28 mouse cellular contexts compared by ENCODE assay signal in the genomic region with DNA sequence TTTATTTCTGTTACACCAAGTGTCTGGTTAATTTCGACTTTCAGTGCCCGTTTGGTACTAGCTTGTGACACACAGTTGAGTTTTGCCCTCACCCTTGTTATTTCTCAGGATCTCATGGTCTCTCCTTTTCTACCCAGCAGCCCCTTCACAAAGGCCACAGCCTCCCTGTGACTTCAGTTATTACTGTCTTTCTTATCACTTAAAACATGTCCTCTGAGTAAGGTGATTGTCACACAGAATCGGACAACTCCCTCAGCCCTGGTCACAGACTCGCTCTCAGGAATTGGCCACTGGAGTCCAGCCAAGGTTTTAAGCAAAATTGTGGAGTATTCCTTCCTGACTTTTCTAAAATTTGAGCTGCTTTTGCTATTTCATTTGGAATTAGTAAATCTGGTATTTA.
DNase-seq lines count a peak whose midpoint lies in the region; ATAC-seq and TF ChIP-seq lines count a peak whose summit lies in the region.
"Had no signal": no experiment of that assay in that cellular context is flagged by ENCODE, and none has a peak within 500 bp of the region (broad histone marks: within the 10 kb centered on the region; RNA-seq: fewer than 3 reads in every experiment).

No protein-coding gene starts in this region.

- no peak overlapping the region for H3K9ac ChIP-seq in liver, embryonic 11.5 days (ENCODE audit: low read depth, low read length)
- H3K9ac ChIP-seq in liver, embryonic 12.5 days: no peak overlapping the region
- H3K9ac ChIP-seq in lung, embryonic 14.5 days: no peak overlapping the region
- H3K9ac ChIP-seq: embryonic facial prominence, embryonic 12.5 days; embryonic facial prominence, embryonic 15.5 days; forebrain, embryonic 12.5 days had no signal

- no peaks in the 10 kb centered on the region for H3K9me3 ChIP-seq in liver, embryonic 11.5 days (ENCODE audit: control insufficient read depth, low read length)
- no peaks in the 10 kb centered on the region for H3K9me3 ChIP-seq in liver, embryonic 12.5 days (replicated peaks)
- H3K9me3 ChIP-seq in lung, embryonic 14.5 days (ENCODE audit: low read depth, low read length): no peaks in the 10 kb centered on the region
- H3K9me3 ChIP-seq: embryonic facial prominence, embryonic 12.5 days; embryonic facial prominence, embryonic 15.5 days; forebrain, embryonic 10.5 days; forebrain, embryonic 12.5 days had no signal

- TF ChIP-seq CTCF in lung, embryonic 14.5 days (IDR thresholded peaks at IDR 0.05; ENCODE audit: low read depth): no peak

- peaks cover 3% of the 10 kb centered on the region for H3K36me3 ChIP-seq in liver, embryonic 11.5 days (ENCODE audit: control insufficient read depth, insufficient read depth, low read length)
- peaks cover 8% of the 10 kb centered on the region; the same call in 1 of the 2 replicates for H3K36me3 ChIP-seq in liver, embryonic 12.5 days
- H3K36me3 ChIP-seq in lung, embryonic 14.5 days (ENCODE audit: insufficient read depth): peaks cover 32% of the 10 kb centered on the region
- H3K36me3 ChIP-seq: G1E had no signal

- no peaks in the 10 kb centered on the region for H3K27me3 ChIP-seq in liver, embryonic 11.5 days (replicated peaks; ENCODE audit: control insufficient read depth, insufficient read depth, low read length)
- H3K27me3 ChIP-seq in liver, embryonic 12.5 days (replicated peaks): no peaks in the 10 kb centered on the region
- no peaks in the 10 kb centered on the region for H3K27me3 ChIP-seq in lung, embryonic 14.5 days (ENCODE audit: insufficient read depth, low read length)
- H3K27me3 ChIP-seq: CH12.LX; embryonic facial prominence, embryonic 12.5 days; embryonic facial prominence, embryonic 15.5 days; forebrain, embryonic 12.5 days had no signal

- 70% methylated on average over 4 of the region's 4 CpGs for WGBS in liver, embryonic 11.5 days
- 44% methylated on average over 4 of the region's 4 CpGs for WGBS in liver, embryonic 12.5 days (ENCODE audit: insufficient replicate concordance)
- WGBS in lung, embryonic 14.5 days: 69% methylated on average over 4 of the region's 4 CpGs

- peak; percentile 22 for DNase-seq in cerebellum, adult 9-11 months
- DNase-seq in cerebellum, adult 9-10 months: no peak
- no peak for DNase-seq in liver, embryonic 11.5 days (ENCODE audit: low spot score)
- DNase-seq in lung, embryonic 14.5 days: peak; percentile 4
- DNase-seq in lung, postnatal 36 days: no peak
- DNase-seq in frontal cortex, postnatal 25 days (ENCODE audit: low spot score in 2 of 2): no peak
- DNase-seq: adrenal gland, adult 2 months; adrenal gland, postnatal 10 days; adrenal gland, postnatal 25 days; B cell, adult 2 months; cerebellum, adult 11 months; cerebellum, adult 18-20 months; cerebellum, adult 8-10 months; cerebellum, postnatal 14 days; cerebellum, postnatal 36 days; embryo, embryonic 11 days had no signal

- H3K27ac ChIP-seq in liver, embryonic 11.5 days (ENCODE audit: low read depth, low read length): no peak overlapping the region
- H3K27ac ChIP-seq in liver, embryonic 12.5 days: no peak overlapping the region
- H3K27ac ChIP-seq in lung, embryonic 14.5 days (ENCODE audit: low read depth): no peak overlapping the region
- H3K27ac ChIP-seq: embryonic facial prominence, embryonic 12.5 days; embryonic facial prominence, embryonic 15.5 days; forebrain, embryonic 10.5 days; forebrain, embryonic 12.5 days had no signal

- H3K4me2 ChIP-seq in liver, embryonic 11.5 days: no peak overlapping the region
- H3K4me2 ChIP-seq in liver, embryonic 12.5 days: no peak overlapping the region
- H3K4me2 ChIP-seq in lung, embryonic 14.5 days: no peak overlapping the region
- H3K4me2 ChIP-seq: embryonic facial prominence, embryonic 12.5 days; embryonic facial prominence, embryonic 15.5 days; forebrain, embryonic 12.5 days had no signal

- 0 out of 2 replicates have a peak, but pooled peaks have one; percentile 61 for ATAC-seq in liver, embryonic 11.5 days (replicated peaks; ENCODE audit: low FRiP score)
- ATAC-seq in liver, embryonic 12.5 days: no peak
- no peak for ATAC-seq in lung, embryonic 14.5 days (ENCODE audit: insufficient read depth)
- ATAC-seq in megakaryocyte-erythroid progenitor cell, adult 5-6 weeks (replicated peaks; ENCODE audit: low FRiP score, low TSS enrichment, poor library complexity, severe bottlenecking): peak; percentile 65
- ATAC-seq: CD4-positive, CD25-positive, alpha-beta regulatory T cell, adult 4 months; forebrain, embryonic 14.5 days; forebrain, embryonic 16.5 days had no signal

- no peak overlapping the region for H3K4me3 ChIP-seq in liver, embryonic 11.5 days (ENCODE audit: low read depth, low read length)
- no peak overlapping the region for H3K4me3 ChIP-seq in liver, embryonic 12.5 days
- no peak overlapping the region for H3K4me3 ChIP-seq in lung, embryonic 14.5 days (ENCODE audit: low read depth, low read length)
- H3K4me3 ChIP-seq: embryonic facial prominence, embryonic 12.5 days; embryonic facial prominence, embryonic 15.5 days; erythroblast, embryonic 14.5 days; forebrain, embryonic 10.5 days; forebrain, embryonic 12.5 days had no signal

- H3K4me1 ChIP-seq in liver, embryonic 11.5 days (replicated peaks; ENCODE audit: control insufficient read depth, insufficient read depth, low read length): no peaks in the 10 kb centered on the region
- H3K4me1 ChIP-seq in liver, embryonic 12.5 days: peaks cover 8% of the 10 kb centered on the region; the same call in 1 of the 2 replicates
- H3K4me1 ChIP-seq in lung, embryonic 14.5 days (ENCODE audit: insufficient read depth): no peaks in the 10 kb centered on the region
- H3K4me1 ChIP-seq: embryonic facial prominence, embryonic 12.5 days; embryonic facial prominence, embryonic 15.5 days had no signal

Comparison
In these comparisons a context has a peak if more than half of its experiments do, and no peak if none do; other contexts are left out.
1. DNase-seq: peak in cerebellum, adult 9-11 months (single experiment) and lung, embryonic 14.5 days (single experiment); none in cerebellum, adult 9-10 months (single experiment), liver, embryonic 11.5 days (single experiment), lung, postnatal 36 days (single experiment) and frontal cortex, postnatal 25 days (0 of 2).
2. ATAC-seq: peak in liver, embryonic 11.5 days (single experiment) and megakaryocyte-erythroid progenitor cell, adult 5-6 weeks (single experiment); none in liver, embryonic 12.5 days (single experiment) and lung, embryonic 14.5 days (single experiment).